Mouse (Mus musculus) liver, embryonic 12.5 days (tissue): Measurements from ENCODE around the gene Rhbdl2. TPM values are rescaled to one million over a fixed set of nuclear protein-coding genes. Genes with fewer than 3 reads are reported as not detected.

ENCODE experiments used
- ATAC-seq: fragments of 200-750 bp; cut with Nextera tagmentation; 2 replicates; pipeline ENCODE4 v1.8.0; 2017; ENCODE audit warnings: moderate number of reproducible peaks, mild to moderate bottlenecking, moderate library complexity
- H3K27ac ChIP-seq: fragments of 300-500 bp; sonication (generic); 2 replicates; pipeline ENCODE4 v1.5.1; 2016; ENCODE audit warnings: mild to moderate bottlenecking
- H3K27me3 ChIP-seq: fragments of 300-500 bp; sonication (generic); replicated peaks from 2 replicates; pipeline ENCODE4 v1.6.1; 2016; ENCODE audit warnings: mild to moderate bottlenecking, moderate library complexity
- H3K36me3 ChIP-seq: fragments of 300-500 bp; sonication (generic); 2 replicates; pipeline ENCODE4 v1.6.1; 2016; ENCODE audit warnings: mild to moderate bottlenecking, moderate library complexity
- H3K4me1 ChIP-seq: fragments of 300-500 bp; sonication (generic); 2 replicates; pipeline ENCODE4 v1.6.1; 2016
- H3K4me2 ChIP-seq: fragments of 300-500 bp; sonication (generic); 2 replicates; pipeline ENCODE4 v1.6.1; 2016; ENCODE audit warnings: mild to moderate bottlenecking, moderate library complexity
- H3K4me3 ChIP-seq: fragments of 300-500 bp; sonication (generic); 2 replicates; pipeline ENCODE4 v1.5.1; 2016; ENCODE audit warnings: mild to moderate bottlenecking, moderate library complexity
- H3K9ac ChIP-seq: fragments of 300-500 bp; sonication (generic); 2 replicates; pipeline ENCODE4 v1.6.1; 2016; ENCODE audit warnings: mild to moderate bottlenecking, moderate library complexity
- H3K9me3 ChIP-seq: fragments of 300-500 bp; sonication (generic); replicated peaks from 2 replicates; pipeline ENCODE4 v1.6.1; 2016; ENCODE audit warnings: mild to moderate bottlenecking, moderate library complexity
- WGBS: fragments of 180-500 bp; shearing (Covaris S2); methylation state at CpG from one replicate; pipeline ENCODE4 v1.1.7; 2016; ENCODE audit not compliant: insufficient replicate concordance; 5-methylcytosine and 5-hydroxymethylcytosine counted together
- polyA plus RNA-seq: library from polyadenylated mRNA; unstranded; fragments of >200 nt; fragmentation: Nextera tagmentation; extraction: Ambion mirVana; gene quantifications from 2 replicates; pipeline ENCODE4 v1.2.1, GENCODE M21; 2016

Gene Rhbdl2
- polyA plus RNA-seq, result 0.08 TPM in 1 of 2 replicates, not detected in the other

GRCm38 (mm10) chr4:123787191-123787985 is at the start of gene Rhbdl2:
Gene Rhbdl2 (plus strand): TSS chr4:123787874.
- Histone ChIP-seq H3K4me3 (no peak within 1 kb of the TSS), H3K4me1 (0 out of 2 replicates have a peak, but pooled peaks cover 4% of the 10 kb centered on the region), H3K27me3 (no peaks in the 10 kb centered on the region), H3K4me2 (no peak within 1 kb of the TSS), H3K9ac (no peak within 1 kb of the TSS), H3K36me3 (no peaks in the 10 kb centered on the region), H3K27ac (no peak within 1 kb of the TSS), H3K9me3 (no peaks in the 10 kb centered on the region)
- 35% methylated on average over 12 of the region's 12 CpGs for WGBS
- ATAC-seq, result no peak

GRCm38 (mm10) chr4:123738708-123739107 is 49.0 kb upstream of the Rhbdl2 start:
- no peak overlapping the region for H3K27ac ChIP-seq
- no peaks in the 10 kb centered on the region for H3K27me3 ChIP-seq
- no peak overlapping the region for H3K4me3 ChIP-seq
- H3K9ac ChIP-seq, result no peak overlapping the region
- 0 out of 2 replicates have a peak, but pooled peaks cover 4% of the 10 kb centered on the region for H3K4me1 ChIP-seq
- H3K9me3 ChIP-seq, result no peaks in the 10 kb centered on the region
- H3K4me2 ChIP-seq, result no peak overlapping the region
- ATAC-seq, result no peak
- peaks cover 85% of the 10 kb centered on the region for H3K36me3 ChIP-seq
- 90% methylated on average over 4 of the region's 4 CpGs for WGBS

GRCm38 (mm10) chr4:123742891-123743290 is 44.8 kb upstream of the Rhbdl2 start:
- H3K9me3 ChIP-seq, result no peaks in the 10 kb centered on the region
- H3K27me3 ChIP-seq, result no peaks in the 10 kb centered on the region
- H3K36me3 ChIP-seq, result peaks cover 61% of the 10 kb centered on the region
- ATAC-seq, result no peak
- 27% methylated on average over 1 of the region's 1 CpGs for WGBS
- H3K9ac ChIP-seq, result no peak overlapping the region
- H3K27ac ChIP-seq, result no peak overlapping the region
- 0 out of 2 replicates have a peak, but pooled peaks cover 13% of the 10 kb centered on the region for H3K4me1 ChIP-seq
- H3K4me2 ChIP-seq, result no peak overlapping the region
- H3K4me3 ChIP-seq, result no peak overlapping the region

- H3K9ac ChIP-seq, result no peak overlapping the region
- ATAC-seq, result no peak
- H3K27me3 ChIP-seq, result no peaks in the 10 kb centered on the region
- peaks cover 37% of the 10 kb centered on the region for H3K36me3 ChIP-seq
- no peak overlapping the region for H3K27ac ChIP-seq
- H3K4me2 ChIP-seq, result no peak overlapping the region
- no peak overlapping the region for H3K4me3 ChIP-seq
- H3K9me3 ChIP-seq, result no peaks in the 10 kb centered on the region
- peaks cover 27% of the 10 kb centered on the region for H3K4me1 ChIP-seq
- WGBS, result 87% methylated on average over 4 of the region's 4 CpGs
Observed at GRCm38 (mm10) chr4:123745221-123745775, 42.4 kb upstream of the Rhbdl2 start.

GRCm38 (mm10) chr4:123748726-123749415 is 38.8 kb upstream of the Rhbdl2 start:
- H3K27ac ChIP-seq, result peak overlapping the region; percentile 90
- WGBS, result 6% methylated on average over 10 of the region's 10 CpGs
- peak overlapping the region; percentile 85 for H3K4me2 ChIP-seq
- 0 out of 2 replicates have a peak, but pooled peaks cover 6% of the 10 kb centered on the region for H3K36me3 ChIP-seq
- no peaks in the 10 kb centered on the region; the same call in 1 of the 2 replicates for H3K27me3 ChIP-seq
- peak overlapping the region; percentile 98 for H3K9ac ChIP-seq
- no peaks in the 10 kb centered on the region for H3K9me3 ChIP-seq
- peak overlapping the region; percentile 100 for H3K4me3 ChIP-seq
- ATAC-seq, result no peak
- peaks cover 30% of the 10 kb centered on the region for H3K4me1 ChIP-seq

GRCm38 (mm10) chr4:123749484-123750130 is 38.1 kb upstream of the Rhbdl2 start:
- ATAC-seq, result peak; percentile 82
- Histone ChIP-seq H3K36me3 (0 out of 2 replicates have a peak, but pooled peaks cover 6% of the 10 kb centered on the region), H3K9ac (peak overlapping the region; percentile 98), H3K4me2 (peak overlapping the region; percentile 85), H3K9me3 (no peaks in the 10 kb centered on the region), H3K27ac (peak overlapping the region; percentile 90), H3K4me1 (peaks cover 30% of the 10 kb centered on the region), H3K27me3 (no peaks in the 10 kb centered on the region; the same call in 1 of the 2 replicates), H3K4me3 (peak overlapping the region; percentile 100)
- WGBS, result under 1% methylated on average over 55 of the region's 55 CpGs

- H3K9me3 ChIP-seq, result no peaks in the 10 kb centered on the region
- H3K36me3 ChIP-seq, result 0 out of 2 replicates have a peak, but pooled peaks cover 6% of the 10 kb centered on the region
- peak; percentile 97 for ATAC-seq
- H3K27me3 ChIP-seq, result no peaks in the 10 kb centered on the region; the same call in 1 of the 2 replicates
- H3K4me1 ChIP-seq, result peaks cover 30% of the 10 kb centered on the region
- peak within 1 kb of the TSS; percentile 85 for H3K4me2 ChIP-seq
- peak within 1 kb of the TSS; percentile 98 for H3K9ac ChIP-seq
- H3K27ac ChIP-seq, result peak within 1 kb of the TSS; percentile 90
- peak within 1 kb of the TSS; percentile 100 for H3K4me3 ChIP-seq
- under 1% methylated on average over 46 of the region's 46 CpGs for WGBS
Observed at GRCm38 (mm10) chr4:123750152-123750651, 37.5 kb upstream of the Rhbdl2 start, which contains the start of gene Akirin1. Gene Akirin1 (minus strand): TSS chr4:123750345.

GRCm38 (mm10) chr4:123750707-123751312 is 36.9 kb upstream of the Rhbdl2 start:
- H3K4me2 ChIP-seq, result peak overlapping the region; percentile 85
- H3K27me3 ChIP-seq, result no peaks in the 10 kb centered on the region; the same call in 1 of the 2 replicates
- no peak overlapping the region for H3K27ac ChIP-seq
- H3K4me1 ChIP-seq, result peaks cover 27% of the 10 kb centered on the region
- WGBS, result 2% methylated on average over 8 of the region's 8 CpGs
- ATAC-seq, result no peak
- H3K36me3 ChIP-seq, result 0 out of 2 replicates have a peak, but pooled peaks cover 6% of the 10 kb centered on the region
- no peaks in the 10 kb centered on the region for H3K9me3 ChIP-seq
- H3K4me3 ChIP-seq, result peak overlapping the region; percentile 100
- H3K9ac ChIP-seq, result peak overlapping the region; percentile 98

- H3K27me3 ChIP-seq, result no peaks in the 10 kb centered on the region
- no peak for ATAC-seq
- no peak overlapping the region for H3K9ac ChIP-seq
- 54% methylated on average over 4 of the region's 4 CpGs for WGBS
- H3K9me3 ChIP-seq, result no peaks in the 10 kb centered on the region
- no peak overlapping the region for H3K27ac ChIP-seq
- H3K4me3 ChIP-seq, result no peak overlapping the region
- H3K4me1 ChIP-seq, result no peaks in the 10 kb centered on the region
- H3K36me3 ChIP-seq, result no peaks in the 10 kb centered on the region
- H3K4me2 ChIP-seq, result no peak overlapping the region
Observed at GRCm38 (mm10) chr4:123758306-123758705, 29.4 kb upstream of the Rhbdl2 start.

GRCm38 (mm10) chr4:123765071-123765470 is 22.6 kb upstream of the Rhbdl2 start:
- Histone ChIP-seq H3K36me3 (no peaks in the 10 kb centered on the region), H3K27me3 (no peaks in the 10 kb centered on the region), H3K9me3 (no peaks in the 10 kb centered on the region), H3K4me1 (no peaks in the 10 kb centered on the region), H3K4me3 (no peak overlapping the region), H3K4me2 (no peak overlapping the region), H3K27ac (no peak overlapping the region), H3K9ac (no peak overlapping the region)
- WGBS, result 62% methylated on average over 6 of the region's 6 CpGs
- no peak for ATAC-seq

GRCm38 (mm10) chr4:123767807-123768206 is 19.9 kb upstream of the Rhbdl2 start:
- H3K36me3 ChIP-seq, result no peaks in the 10 kb centered on the region
- no peaks in the 10 kb centered on the region for H3K27me3 ChIP-seq
- no peak overlapping the region for H3K4me2 ChIP-seq
- no peaks in the 10 kb centered on the region for H3K4me1 ChIP-seq
- no peak overlapping the region for H3K4me3 ChIP-seq
- no peak overlapping the region for H3K9ac ChIP-seq
- H3K27ac ChIP-seq, result no peak overlapping the region
- WGBS, result 41% methylated on average over 3 of the region's 3 CpGs
- no peaks in the 10 kb centered on the region for H3K9me3 ChIP-seq
- ATAC-seq, result no peak
